Mouse (Mus musculus) small intestine, adult 2 months (tissue): ENCODE results near the gene Dnah11. TPM values are rescaled to one million over a fixed set of nuclear protein-coding genes. Genes with fewer than 3 reads are reported as not detected.

ENCODE experiments used
- H3K27ac ChIP-seq: fragments of 200-500 bp; 2 replicates; pipeline ENCODE4 v1.5.1; 2012; ENCODE audit warnings: low read depth, low read length, control low read depth, inconsistent platforms; ENCODE audit not compliant: insufficient read depth
- H3K27me3 ChIP-seq: fragments of 200-500 bp; 2 replicates; pipeline ENCODE4 v1.6.1; 2012; ENCODE audit warnings: mild to moderate bottlenecking, moderate library complexity, low read length, inconsistent platforms; ENCODE audit not compliant: control insufficient read depth, insufficient read depth
- H3K36me3 ChIP-seq: fragments of 200-500 bp; 2 replicates; pipeline ENCODE4 v1.6.1; 2012; ENCODE audit warnings: mild to moderate bottlenecking, low read length, control low read depth, inconsistent platforms; ENCODE audit not compliant: control insufficient read depth, insufficient read depth
- H3K4me1 ChIP-seq: fragments of 200-500 bp; 2 replicates; pipeline ENCODE4 v1.6.1; 2012; ENCODE audit warnings: low read length, inconsistent platforms, mixed read lengths; ENCODE audit not compliant: control insufficient read depth, insufficient read depth, insufficient read length
- H3K4me3 ChIP-seq: fragments of 200-500 bp; 2 replicates; pipeline ENCODE4 v1.5.1; 2012; ENCODE audit warnings: low read depth, mild to moderate bottlenecking, control low read depth, inconsistent platforms, low read length, moderate library complexity
- CTCF ChIP-seq: fragments of 200-500 bp; IDR thresholded peaks from 2 replicates; pipeline ENCODE4 v1.5.1; 2012; ENCODE audit warnings: low read depth, mild to moderate bottlenecking, control low read depth, inconsistent platforms, low read length, moderate library complexity, mixed read lengths; ENCODE audit not compliant: insufficient replicate concordance, insufficient read length; ENCODE audit errors: extremely low read depth
- POLR2A ChIP-seq: fragments of 200-500 bp; IDR thresholded peaks from 2 replicates; pipeline ENCODE4 v1.6.1; 2012; ENCODE audit warnings: low read depth, mild to moderate bottlenecking, control low read depth, inconsistent platforms, low read length, moderate library complexity
- WGBS: fragments of 180-500 bp; shearing (Covaris S2); methylation state at CpG from one replicate; pipeline ENCODE4 v1.1.7; 2018; 5-methylcytosine and 5-hydroxymethylcytosine counted together
- polyA plus RNA-seq: library from polyadenylated mRNA; depleted of rRNA; stranded (reverse); fragments of >200 nt; gene quantifications from 2 replicates; pipeline ENCODE4 v1.2.3, GENCODE M21; 2012

Gene Dnah11
- polyA plus RNA-seq, 1 experiment = 0.01 TPM

DNA sequence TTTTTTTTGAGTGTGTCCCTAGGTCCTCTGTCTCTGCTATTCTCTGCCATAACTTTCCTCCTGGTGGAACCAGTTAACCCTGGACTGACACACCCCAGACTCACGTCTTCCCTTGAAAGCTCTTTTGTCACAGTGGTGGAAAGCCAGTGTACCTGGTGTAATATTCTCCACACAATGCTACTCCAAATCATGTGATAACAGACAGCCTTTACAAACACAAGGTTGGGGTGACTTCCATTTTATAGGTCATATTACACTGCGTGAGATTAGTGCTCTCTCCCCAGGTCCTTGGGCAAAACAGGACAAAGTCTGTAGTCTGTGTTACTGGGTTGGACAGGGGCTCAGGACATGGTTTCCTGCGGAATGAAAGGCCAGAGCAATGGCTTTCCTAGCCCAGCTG, 311.4 kb downstream of the Dnah11 start:
- H3K27ac ChIP-seq = no peak overlapping the region
- H3K4me1 ChIP-seq = no peaks in the 10 kb centered on the region
- WGBS = 55% methylated on average over 3 of the region's 3 CpGs
- H3K36me3 ChIP-seq = no peaks in the 10 kb centered on the region
- no peaks in the 10 kb centered on the region for H3K27me3 ChIP-seq
- TF ChIP-seq POLR2A (no peak), CTCF (no peak)
- no peak overlapping the region for H3K4me3 ChIP-seq

DNA sequence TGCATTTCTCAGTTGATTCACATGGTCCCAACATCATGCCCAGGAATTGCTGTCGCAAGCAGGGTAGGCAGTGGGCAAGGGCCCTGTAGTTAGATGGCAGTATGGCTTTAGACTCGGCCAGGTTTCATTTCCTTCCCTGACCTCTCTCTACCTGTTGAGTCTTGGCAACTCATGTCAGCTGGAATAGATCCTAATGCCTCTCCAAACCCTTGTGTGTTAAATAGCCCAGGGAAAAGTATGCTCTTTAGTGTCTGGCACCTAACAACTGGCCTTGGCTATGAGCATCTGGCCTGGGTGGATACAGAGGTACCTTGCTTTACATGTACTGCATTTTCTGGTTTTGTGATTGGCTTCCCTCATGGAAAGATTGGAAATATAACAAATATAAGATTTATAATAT, 314.2 kb downstream of the Dnah11 start:
- TF ChIP-seq POLR2A = no peak
- TF ChIP-seq CTCF = no peak
- Histone ChIP-seq H3K36me3 (no peaks in the 10 kb centered on the region; the same call in 1 of the 2 replicates), H3K4me3 (no peak overlapping the region), H3K27me3 (no peaks in the 10 kb centered on the region), H3K27ac (no peak overlapping the region), H3K4me1 (no peaks in the 10 kb centered on the region)
- WGBS = 91% methylated on average over 2 of the region's 2 CpGs

DNA sequence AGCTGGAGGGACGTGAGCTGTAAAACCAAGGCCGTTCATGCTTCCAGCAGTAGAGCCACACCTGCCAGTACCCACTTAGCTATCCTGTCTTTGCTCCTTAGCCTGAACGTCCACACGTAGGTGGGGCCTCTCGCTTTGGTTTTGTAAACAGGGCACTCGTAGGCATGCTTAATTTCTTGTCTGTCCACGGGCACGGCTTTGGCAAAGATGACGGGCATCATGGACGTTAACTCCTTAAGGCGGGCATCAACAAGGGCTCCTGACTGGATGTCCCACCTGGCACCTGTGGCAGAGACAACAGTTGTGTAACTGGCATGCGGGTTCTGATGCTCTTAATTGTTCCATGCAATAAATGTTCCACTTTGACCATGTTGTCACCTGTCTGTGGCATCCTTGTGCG, 320.5 kb downstream of the Dnah11 start:
- peaks cover 16% of the 10 kb centered on the region for H3K36me3 ChIP-seq
- H3K27ac ChIP-seq = no peak overlapping the region
- no peaks in the 10 kb centered on the region for H3K27me3 ChIP-seq
- WGBS = 89% methylated on average over 13 of the region's 13 CpGs
- no peak for TF ChIP-seq CTCF
- TF ChIP-seq POLR2A = no peak
- H3K4me1 ChIP-seq = no peaks in the 10 kb centered on the region
- H3K4me3 ChIP-seq = no peak overlapping the region

DNA sequence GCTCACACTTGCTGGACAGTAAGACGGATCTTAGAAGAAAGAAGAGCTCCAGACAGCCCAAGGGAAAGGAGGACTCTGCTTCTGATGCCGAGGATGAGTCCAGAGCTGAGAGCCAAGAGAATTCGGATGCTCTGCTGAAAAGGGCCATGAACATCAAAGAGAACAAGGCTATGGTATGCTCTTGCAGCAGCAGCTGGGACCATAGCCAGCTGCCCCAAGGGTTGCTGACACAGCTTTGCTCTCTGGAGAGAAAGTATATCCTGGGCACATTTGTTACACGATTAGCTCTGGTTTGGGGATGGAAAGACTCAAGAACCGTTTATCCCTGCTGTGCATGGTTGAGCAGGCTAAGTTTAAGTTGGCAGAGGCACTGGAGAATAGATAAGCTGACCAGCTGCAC, 326.6 kb downstream of the Dnah11 start:
- TF ChIP-seq CTCF = no peak
- TF ChIP-seq POLR2A = no peak
- Histone ChIP-seq H3K27me3 (no peaks in the 10 kb centered on the region), H3K27ac (no peak overlapping the region), H3K36me3 (peaks cover 17% of the 10 kb centered on the region), H3K4me1 (no peaks in the 10 kb centered on the region), H3K4me3 (no peak overlapping the region)
- 89% methylated on average over 5 of the region's 5 CpGs for WGBS

DNA sequence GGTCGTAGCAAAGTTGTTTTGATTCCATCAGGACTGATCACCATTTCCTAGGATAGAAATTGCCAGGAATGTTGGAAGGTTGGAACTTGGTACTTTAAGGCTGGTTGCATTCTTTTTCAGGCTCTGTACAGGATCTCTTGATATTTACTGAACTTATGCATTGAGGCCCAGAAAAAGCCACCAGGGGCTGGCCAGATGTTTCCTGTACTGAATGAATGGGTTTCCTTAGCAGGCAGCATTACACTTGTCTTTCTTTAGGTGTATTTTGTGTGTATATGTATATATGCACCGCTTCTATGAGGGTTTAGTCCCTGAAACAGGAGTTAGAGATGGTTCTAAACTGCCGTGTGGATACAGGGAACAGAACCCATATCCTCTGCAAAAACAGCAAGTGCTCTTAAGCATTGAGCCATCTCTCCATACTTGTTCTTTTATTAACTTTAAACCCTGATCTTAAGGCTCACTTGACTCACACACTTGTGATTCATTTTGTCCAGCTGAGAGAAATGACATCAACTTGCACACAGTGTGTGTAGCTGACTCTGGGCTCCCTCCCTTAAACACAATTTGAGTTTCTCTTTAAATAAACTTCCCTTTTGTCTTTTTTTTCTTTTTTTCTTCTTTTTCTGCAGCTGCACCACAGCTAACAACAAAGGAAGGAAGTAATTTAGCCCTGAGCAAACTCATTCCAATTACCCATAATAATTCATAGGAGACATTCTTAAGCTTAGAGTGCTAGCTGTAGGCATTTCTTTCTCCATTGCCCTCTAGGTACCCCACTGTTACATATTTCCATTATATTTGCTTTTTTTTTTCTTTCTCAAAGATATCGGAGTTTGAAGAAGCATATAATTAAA, 330.9 kb downstream of the Dnah11 start:
- Histone ChIP-seq H3K36me3 (peaks cover 9% of the 10 kb centered on the region), H3K27ac (no peak overlapping the region), H3K27me3 (no peaks in the 10 kb centered on the region), H3K4me1 (no peaks in the 10 kb centered on the region), H3K4me3 (no peak overlapping the region)
- TF ChIP-seq CTCF (no peak), POLR2A (no peak)
- WGBS = 87% methylated on average over 4 of the region's 4 CpGs

DNA sequence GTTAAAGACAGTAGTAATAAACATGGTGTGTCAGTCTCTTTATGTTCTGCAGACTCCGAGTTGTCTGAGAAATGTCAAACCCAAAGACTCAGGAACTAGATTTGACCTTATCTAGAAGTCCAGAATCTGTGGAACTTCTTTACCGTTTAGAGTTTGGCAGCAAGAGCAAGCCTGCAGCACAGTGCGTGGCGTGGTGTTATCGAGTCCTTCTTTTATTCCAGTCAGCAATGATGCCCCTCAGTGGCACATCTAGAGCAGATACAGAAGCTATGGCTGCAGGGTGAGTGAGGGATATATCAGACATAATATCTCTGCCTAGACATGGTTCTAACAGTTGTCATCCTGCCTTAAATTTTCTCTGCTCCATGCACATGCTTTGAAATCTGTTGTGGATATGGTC, 336.2 kb downstream of the Dnah11 start:
- H3K27me3 ChIP-seq = no peaks in the 10 kb centered on the region
- H3K36me3 ChIP-seq = 0 out of 2 replicates have a peak, but pooled peaks cover 3% of the 10 kb centered on the region
- no peak overlapping the region for H3K4me3 ChIP-seq
- WGBS = 80% methylated on average over 5 of the region's 5 CpGs
- no peak overlapping the region for H3K27ac ChIP-seq
- H3K4me1 ChIP-seq = no peaks in the 10 kb centered on the region
- TF ChIP-seq CTCF (no peak), POLR2A (no peak)

DNA sequence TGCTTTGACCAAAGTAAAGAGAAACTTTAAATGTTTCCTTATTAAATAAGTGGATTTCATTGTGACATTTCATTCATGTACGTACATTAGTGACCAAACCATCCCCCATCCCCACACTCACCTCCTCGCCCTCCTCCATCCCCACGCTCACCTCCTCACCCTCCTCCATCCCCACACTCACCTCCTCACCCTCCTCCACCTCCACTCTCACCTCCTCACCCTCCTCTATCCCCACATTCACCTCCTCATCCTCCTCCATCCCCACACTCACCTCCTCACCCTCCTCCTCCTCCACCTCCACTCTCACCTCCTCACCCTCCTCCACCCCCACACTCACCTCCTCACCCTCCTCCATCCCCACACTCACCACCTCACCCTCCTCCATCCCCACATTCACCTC, 337.6 kb downstream of the Dnah11 start:
- no peaks in the 10 kb centered on the region for H3K4me1 ChIP-seq
- TF ChIP-seq POLR2A (no peak), CTCF (no peak)
- no peak overlapping the region for H3K27ac ChIP-seq
- 82% methylated on average over 3 of the region's 3 CpGs for WGBS
- no peaks in the 10 kb centered on the region for H3K27me3 ChIP-seq
- 0 out of 2 replicates have a peak, but pooled peaks cover 1% of the 10 kb centered on the region for H3K36me3 ChIP-seq
- H3K4me3 ChIP-seq = no peak overlapping the region

DNA sequence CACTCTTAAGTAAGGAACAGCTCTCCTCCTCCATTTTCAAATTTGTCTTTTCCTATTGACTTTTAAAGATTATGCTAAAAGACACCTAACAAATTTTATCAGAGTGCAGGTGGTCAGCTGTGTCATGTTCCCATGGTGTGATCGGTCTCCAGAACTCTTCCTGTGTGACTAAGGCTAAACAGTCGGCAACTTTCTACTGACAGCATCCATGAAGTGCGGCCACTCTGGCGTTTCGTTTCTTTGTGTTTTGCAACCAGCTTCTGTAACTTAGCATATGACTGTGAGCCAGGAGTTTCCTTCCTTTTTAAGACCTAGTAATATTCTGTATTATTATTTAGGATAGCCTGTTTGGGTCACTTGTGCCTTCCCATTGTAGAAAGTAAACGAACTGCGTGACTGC, 338.0 kb downstream of the Dnah11 start:
- H3K36me3 ChIP-seq = 0 out of 2 replicates have a peak, but pooled peaks cover 1% of the 10 kb centered on the region
- 73% methylated on average over 7 of the region's 7 CpGs for WGBS
- H3K4me1 ChIP-seq = no peaks in the 10 kb centered on the region
- no peak for TF ChIP-seq CTCF
- TF ChIP-seq POLR2A = no peak
- H3K27me3 ChIP-seq = no peaks in the 10 kb centered on the region
- no peak overlapping the region for H3K4me3 ChIP-seq
- no peak overlapping the region for H3K27ac ChIP-seq
